9 mouse cellular contexts compared by ENCODE assay signal in genomic region chr4:58501012-58501777, GRCm38 (mm10). TPM values are rescaled to one million over a fixed set of nuclear protein-coding genes. Genes with fewer than 3 reads are reported as not detected.
A peak's percentile ranks its signal among the peaks of the same experiment; 100 is the strongest.
DNase-seq lines count a peak whose midpoint lies in the region; ATAC-seq and TF ChIP-seq lines count a peak whose summit lies in the region.
"Had no signal": no experiment of that assay in that cellular context is flagged by ENCODE, and none has a peak within 500 bp of the region (broad histone marks: within the 10 kb centered on the region; RNA-seq: fewer than 3 reads in every experiment).

No protein-coding gene starts in this region.

- ATAC-seq in lung, embryonic 16.5 days (ENCODE audit: low read depth), result peak; percentile 63
- peak; percentile 66; the same call in 1 of the 2 replicates for ATAC-seq in forebrain, embryonic 15.5 days (replicated peaks)
- peak; percentile 92 for ATAC-seq in limb, embryonic 14.5 days (ENCODE audit: low FRiP score, low read depth)
- ATAC-seq in stomach, embryonic 16.5 days (ENCODE audit: insufficient read depth, low FRiP score), result no peak
- no peak for ATAC-seq in megakaryocyte, adult 5-6 weeks (ENCODE audit: poor library complexity, severe bottlenecking)

- H3K4me2 ChIP-seq in lung, embryonic 16.5 days (ENCODE audit: low read depth, low read length), result no peak overlapping the region
- H3K4me2 ChIP-seq in forebrain, embryonic 15.5 days (replicated peaks), result no peak overlapping the region
- no peak overlapping the region for H3K4me2 ChIP-seq in limb, embryonic 14.5 days (replicated peaks; ENCODE audit: low read depth, low read length, severe bottlenecking)
- H3K4me2 ChIP-seq in stomach, embryonic 16.5 days (ENCODE audit: low read depth, low read length), result no peak overlapping the region

- DNase-seq in lung, postnatal 14 days, result no peak
- DNase-seq in limb, embryonic 14.5 days (ENCODE audit: low spot score), result peak; percentile 89
- DNase-seq in right cerebral cortex, postnatal 25 days, result no peak
- DNase-seq: cerebellum, adult 18-20 months; lung, adult 2 months had no signal

- no peaks in the 10 kb centered on the region for H3K27me3 ChIP-seq in lung, embryonic 16.5 days (ENCODE audit: control insufficient read depth, insufficient read depth, low read depth, low read length)
- H3K27me3 ChIP-seq in forebrain, embryonic 15.5 days, result no peaks in the 10 kb centered on the region
- H3K27me3 ChIP-seq in limb, embryonic 14.5 days (ENCODE audit: control insufficient read depth, insufficient read depth, low read length), result no peaks in the 10 kb centered on the region
- no peaks in the 10 kb centered on the region for H3K27me3 ChIP-seq in stomach, embryonic 16.5 days (ENCODE audit: control insufficient read depth, insufficient read depth, low read length)

- WGBS in lung, embryonic 16.5 days, result 72% methylated on average over 21 of the region's 21 CpGs
- WGBS in forebrain, embryonic 15.5 days, result 53% methylated on average over 21 of the region's 21 CpGs
- WGBS in limb, embryonic 14.5 days, result 20% methylated on average over 21 of the region's 21 CpGs
- WGBS in stomach, embryonic 16.5 days, result 70% methylated on average over 21 of the region's 21 CpGs

- no peak overlapping the region for H3K27ac ChIP-seq in lung, embryonic 16.5 days (ENCODE audit: low read length)
- H3K27ac ChIP-seq in forebrain, embryonic 15.5 days (replicated peaks), result no peak overlapping the region
- peak overlapping the region; percentile 56 for H3K27ac ChIP-seq in limb, embryonic 14.5 days (replicated peaks; ENCODE audit: low read depth, low read length)
- peak overlapping the region; percentile 36 for H3K27ac ChIP-seq in stomach, embryonic 16.5 days (ENCODE audit: low read length)

- TF ChIP-seq POLR2A in limb, embryonic 14.5 days (IDR thresholded peaks at IDR 0.05; ENCODE audit: borderline replicate concordance, extremely low read depth, insufficient read depth, insufficient read length), result no peak

- H3K36me3 ChIP-seq in lung, embryonic 16.5 days (ENCODE audit: control insufficient read depth, insufficient read depth, low read length), result peaks cover 8% of the 10 kb centered on the region
- no peaks in the 10 kb centered on the region for H3K36me3 ChIP-seq in forebrain, embryonic 15.5 days
- peaks cover 24% of the 10 kb centered on the region for H3K36me3 ChIP-seq in limb, embryonic 14.5 days (ENCODE audit: control insufficient read depth, insufficient read depth, low read length)
- no peaks in the 10 kb centered on the region for H3K36me3 ChIP-seq in stomach, embryonic 16.5 days (ENCODE audit: control insufficient read depth, insufficient read depth, low read length)

- H3K4me1 ChIP-seq in lung, embryonic 16.5 days (replicated peaks; ENCODE audit: control insufficient read depth, insufficient read depth, low read length), result peaks cover 8% of the 10 kb centered on the region
- H3K4me1 ChIP-seq in forebrain, embryonic 15.5 days, result peaks cover 17% of the 10 kb centered on the region
- H3K4me1 ChIP-seq in limb, embryonic 14.5 days (ENCODE audit: control insufficient read depth, insufficient read depth, low read length), result peaks cover 47% of the 10 kb centered on the region
- peaks cover 34% of the 10 kb centered on the region for H3K4me1 ChIP-seq in stomach, embryonic 16.5 days (ENCODE audit: control insufficient read depth, insufficient read depth, low read length)

- H3K9me3 ChIP-seq in lung, embryonic 16.5 days (ENCODE audit: control insufficient read depth, low read length), result no peaks in the 10 kb centered on the region
- no peaks in the 10 kb centered on the region for H3K9me3 ChIP-seq in forebrain, embryonic 15.5 days
- no peaks in the 10 kb centered on the region for H3K9me3 ChIP-seq in limb, embryonic 14.5 days (ENCODE audit: control insufficient read depth, low read length)
- no peaks in the 10 kb centered on the region for H3K9me3 ChIP-seq in stomach, embryonic 16.5 days (replicated peaks; ENCODE audit: control insufficient read depth, low read length)

- H3K9ac ChIP-seq in lung, embryonic 16.5 days (ENCODE audit: low read length), result no peak overlapping the region
- H3K9ac ChIP-seq in forebrain, embryonic 15.5 days (replicated peaks), result no peak overlapping the region
- H3K9ac ChIP-seq in limb, embryonic 14.5 days (ENCODE audit: low read depth, low read length, severe bottlenecking), result no peak overlapping the region
- H3K9ac ChIP-seq in stomach, embryonic 16.5 days (ENCODE audit: low read length), result no peak overlapping the region

- H3K4me3 ChIP-seq in lung, embryonic 16.5 days (ENCODE audit: low read length), result no peak overlapping the region
- H3K4me3 ChIP-seq in forebrain, embryonic 15.5 days, result no peak overlapping the region
- H3K4me3 ChIP-seq in limb, embryonic 14.5 days (replicated peaks; ENCODE audit: low read length), result no peak overlapping the region
- no peak overlapping the region for H3K4me3 ChIP-seq in stomach, embryonic 16.5 days (replicated peaks; ENCODE audit: low read length)

RNA-seq across cellular contexts. Expression of gene Lpar1, which starts 52.5 kb away (rescaled TPM):
- 43.7 and 44.4 TPM in 2 replicates for polyA plus RNA-seq in lung, embryonic 16.5 days (2015; fragmentation: Nextera tagmentation; extraction: Ambion mirVana)
- 28.4 and 29.6 TPM in 2 replicates for polyA plus RNA-seq in forebrain, embryonic 15.5 days (2015; fragmentation: Nextera tagmentation; extraction: Ambion mirVana)
- polyA plus RNA-seq in limb, embryonic 14.5 days (2012; rRNA removed), result 90.8 and 114 TPM in 2 replicates
- 161 and 187 TPM in 2 replicates for polyA plus RNA-seq in limb, embryonic 14.5 days (2014; fragmentation: Nextera tagmentation; extraction: Ambion mirVana)
- 76.6 and 79.4 TPM in 2 replicates for polyA plus RNA-seq in stomach, embryonic 16.5 days (2015; fragmentation: Nextera tagmentation; extraction: Ambion mirVana)
- 0.05 and 0.80 TPM in 2 replicates for total RNA-seq in megakaryocyte, adult 5-6 weeks (2015)
- total RNA-seq in megakaryocyte, adult 5-6 weeks (2017), result 0.04 TPM in 1 of 2 replicates, not detected in the other

Comparison
In these comparisons a context has a peak if more than half of its experiments do, and no peak if none do; other contexts are left out.
1. ATAC-seq: peak in lung, embryonic 16.5 days (single experiment), forebrain, embryonic 15.5 days (single experiment) and limb, embryonic 14.5 days (single experiment); none in stomach, embryonic 16.5 days (single experiment) and megakaryocyte, adult 5-6 weeks (single experiment).
2. H3K27ac ChIP-seq: peak in limb, embryonic 14.5 days (single experiment) and stomach, embryonic 16.5 days (single experiment); none in lung, embryonic 16.5 days (single experiment) and forebrain, embryonic 15.5 days (single experiment).